Mouse (Mus musculus): ENCODE results near the gene Kdelc2.

DNA sequence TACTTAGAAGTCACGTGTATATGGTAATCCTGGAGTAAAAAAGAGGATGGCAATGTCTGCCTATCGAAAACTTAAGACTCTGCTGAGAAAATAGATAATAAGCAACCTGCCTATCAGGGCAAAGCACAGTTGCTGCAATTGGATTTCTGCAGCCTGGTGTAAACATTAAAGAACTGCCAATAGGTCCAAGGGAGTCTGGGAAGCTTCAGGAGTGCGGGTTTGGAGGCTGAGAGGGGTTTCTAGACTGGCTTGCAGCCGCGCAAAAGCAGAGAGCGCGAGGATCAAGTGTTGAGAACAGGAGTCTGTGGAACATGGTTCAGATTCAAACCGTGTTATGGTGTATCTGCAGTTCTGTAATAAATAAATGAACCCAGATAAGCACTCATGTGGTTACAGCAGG, 1.0 kb downstream of the Kdelc2 start:
- TF ChIP-seq POLR2A (IDR thresholded peaks at IDR 0.05; ENCODE audit: insufficient read depth, low read depth, low read length), result no peak
- TF ChIP-seq CTCF (IDR thresholded peaks at IDR 0.05), result no peak
- TF ChIP-seq EP300 (IDR thresholded peaks at IDR 0.05; ENCODE audit: insufficient read depth, low read depth, low read length), result no peak

Measured in heart, adult 2 months (tissue).